Mouse (Mus musculus): Measurements from ENCODE around the gene Podxl2. TPM values are rescaled to one million over a fixed set of nuclear protein-coding genes. Genes with fewer than 3 reads are reported as not detected.

The Podxl2 gene
- total RNA-seq, 2 experiments from 2014 or later: not detected

GRCm38 (mm10) chr6:88830112-88830702, 44.6 kb downstream of the Podxl2 start:
- no peak for ATAC-seq (replicated peaks; ENCODE audit: poor library complexity, severe bottlenecking)

- ATAC-seq (replicated peaks; ENCODE audit: poor library complexity, severe bottlenecking): no peak
Measured at GRCm38 (mm10) chr6:88829579-88829978, 45.3 kb downstream of the Podxl2 start.

- ATAC-seq (replicated peaks; ENCODE audit: poor library complexity, severe bottlenecking): no peak
Measured at GRCm38 (mm10) chr6:88828206-88829009, 46.4 kb downstream of the Podxl2 start.

- peak; percentile 77 for ATAC-seq (replicated peaks; ENCODE audit: poor library complexity, severe bottlenecking)
Measured at GRCm38 (mm10) chr6:88827395-88828205, 47.2 kb downstream of the Podxl2 start.

GRCm38 (mm10) chr6:88826965-88827364, 47.9 kb downstream of the Podxl2 start:
- ATAC-seq (replicated peaks; ENCODE audit: poor library complexity, severe bottlenecking): no peak

GRCm38 (mm10) chr6:88826545-88826944, 48.3 kb downstream of the Podxl2 start:
- ATAC-seq (replicated peaks; ENCODE audit: poor library complexity, severe bottlenecking): peak; percentile 6; the same call in 1 of the 2 replicates

- ATAC-seq (replicated peaks; ENCODE audit: poor library complexity, severe bottlenecking): peak; percentile 26
Measured at GRCm38 (mm10) chr6:88826088-88826487, 48.8 kb downstream of the Podxl2 start.

- ATAC-seq (replicated peaks; ENCODE audit: poor library complexity, severe bottlenecking): no peak
Measured at GRCm38 (mm10) chr6:88824183-88824582, 50.7 kb downstream of the Podxl2 start.

GRCm38 (mm10) chr6:88821901-88822300, 52.9 kb downstream of the Podxl2 start:
- no peak for ATAC-seq (replicated peaks; ENCODE audit: poor library complexity, severe bottlenecking)

- ATAC-seq (replicated peaks; ENCODE audit: poor library complexity, severe bottlenecking): no peak
Measured at GRCm38 (mm10) chr6:88821294-88821693, 53.5 kb downstream of the Podxl2 start.

GRCm38 (mm10) chr6:88820853-88821252, 54.0 kb downstream of the Podxl2 start:
- peak; percentile 57; the same call in 1 of the 2 replicates for ATAC-seq (replicated peaks; ENCODE audit: poor library complexity, severe bottlenecking)

GRCm38 (mm10) chr6:88816913-88817312, 57.9 kb downstream of the Podxl2 start:
- ATAC-seq (replicated peaks; ENCODE audit: poor library complexity, severe bottlenecking): no peak

- ATAC-seq (replicated peaks; ENCODE audit: poor library complexity, severe bottlenecking): peak; percentile 59
Measured at GRCm38 (mm10) chr6:88815489-88815888, 59.4 kb downstream of the Podxl2 start.

- no peak for ATAC-seq (replicated peaks; ENCODE audit: poor library complexity, severe bottlenecking)
Measured at GRCm38 (mm10) chr6:88815036-88815435, 59.8 kb downstream of the Podxl2 start.

GRCm38 (mm10) chr6:88813832-88814231, 61.0 kb downstream of the Podxl2 start:
- ATAC-seq (replicated peaks; ENCODE audit: poor library complexity, severe bottlenecking): no peak

- peak; percentile 58 for ATAC-seq (replicated peaks; ENCODE audit: poor library complexity, severe bottlenecking)
Measured at GRCm38 (mm10) chr6:88812886-88813285, 62.0 kb downstream of the Podxl2 start.

- 0 out of 2 replicates have a peak, but pooled peaks have one; percentile 26 for ATAC-seq (replicated peaks; ENCODE audit: poor library complexity, severe bottlenecking)
Measured at GRCm38 (mm10) chr6:88811880-88812400, 62.9 kb downstream of the Podxl2 start.

- peak; percentile 28 for ATAC-seq (replicated peaks; ENCODE audit: poor library complexity, severe bottlenecking)
Measured at GRCm38 (mm10) chr6:88811396-88811795, 63.4 kb downstream of the Podxl2 start.

GRCm38 (mm10) chr6:88810291-88810690, 64.6 kb downstream of the Podxl2 start:
- ATAC-seq (replicated peaks; ENCODE audit: poor library complexity, severe bottlenecking): no peak

Data from granulocyte monocyte progenitor cell, adult 5-6 weeks (primary cell).